Mouse (Mus musculus): ENCODE data around the gene Tagap. TPM values are rescaled to one million over a fixed set of nuclear protein-coding genes. Genes with fewer than 3 reads are reported as not detected.
A peak's percentile ranks its signal among the peaks of the same experiment; 100 is the strongest.

The Tagap gene
- polyA plus RNA-seq, 1 experiment from 2014 or later: 0.92 TPM

DNA sequence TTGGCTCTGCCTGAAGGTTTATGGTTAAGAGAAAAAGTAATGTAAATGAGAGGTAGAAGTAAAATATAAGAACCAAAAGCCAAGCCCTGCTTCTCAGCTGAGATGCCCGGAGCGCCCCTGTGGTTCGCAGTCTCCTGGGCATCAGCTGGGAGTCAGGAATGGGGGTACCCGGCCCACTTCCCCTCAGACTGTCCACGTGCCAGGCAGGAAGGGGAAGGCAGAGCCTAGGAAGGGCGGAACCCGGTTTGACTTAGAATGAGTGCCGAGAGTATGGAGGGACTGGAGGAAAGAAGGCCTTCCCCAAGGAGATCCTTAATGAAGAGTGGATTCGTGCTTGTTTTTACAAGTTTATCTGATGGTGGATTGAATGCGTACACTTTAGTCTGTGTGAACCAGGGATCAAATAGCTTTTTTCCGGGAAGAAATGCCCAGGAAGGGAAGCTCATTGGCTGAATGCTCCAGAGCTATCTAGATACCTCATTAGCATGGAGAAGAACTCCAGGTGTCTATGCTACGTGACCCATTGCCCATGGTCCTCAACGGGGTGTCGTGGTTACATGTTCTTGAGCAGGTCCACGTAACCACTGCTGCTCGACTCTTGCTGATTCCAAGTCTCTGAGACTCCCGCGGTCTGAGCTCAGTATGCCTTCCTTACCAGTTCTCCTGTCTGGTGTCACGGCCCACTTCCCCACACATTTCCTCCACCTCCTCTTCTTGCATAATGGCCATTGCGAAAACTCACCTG, 38.6 kb upstream of the Tagap start:
- DNase-seq: no peak
- no peak overlapping the region for H3K27ac ChIP-seq (ENCODE audit: low read depth)
- no peak overlapping the region for H3K9ac ChIP-seq
- H3K4me2 ChIP-seq: no peak overlapping the region
- WGBS: 84% methylated on average over 20 of the region's 20 CpGs
- no peaks in the 10 kb centered on the region for H3K4me1 ChIP-seq (ENCODE audit: insufficient read depth)
- H3K4me3 ChIP-seq (ENCODE audit: low read depth, low read length): no peak overlapping the region
- H3K36me3 ChIP-seq (ENCODE audit: insufficient read depth): no peaks in the 10 kb centered on the region
- no peaks in the 10 kb centered on the region for H3K27me3 ChIP-seq (ENCODE audit: insufficient read depth, low read length)
- TF ChIP-seq CTCF (IDR thresholded peaks at IDR 0.05; ENCODE audit: low read depth): no peak
- H3K9me3 ChIP-seq (ENCODE audit: low read depth, low read length): no peaks in the 10 kb centered on the region
- no peak for ATAC-seq (ENCODE audit: insufficient read depth)

DNA sequence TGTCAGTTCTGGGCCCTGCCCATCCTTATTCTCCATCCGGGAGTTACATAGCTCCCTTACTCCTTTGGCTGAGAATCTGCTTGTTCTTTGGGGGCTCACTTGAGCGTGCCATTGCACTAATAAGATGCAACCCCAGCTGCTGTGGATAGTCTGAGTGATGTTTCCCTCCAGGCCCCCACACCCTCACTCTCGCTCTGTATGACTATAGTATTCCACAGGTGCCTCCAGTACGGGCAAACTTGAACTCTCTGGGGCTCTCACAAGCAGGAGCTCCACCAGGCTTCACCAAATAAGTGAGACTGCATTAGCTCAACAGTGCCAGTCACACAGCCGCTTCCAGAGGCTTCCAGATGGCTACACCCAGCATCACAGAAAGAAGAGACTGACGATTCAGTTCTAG, 37.5 kb upstream of the Tagap start:
- Histone ChIP-seq H3K9ac (no peak overlapping the region), H3K27ac (ENCODE audit: low read depth) (no peak overlapping the region), H3K9me3 (ENCODE audit: low read depth, low read length) (no peaks in the 10 kb centered on the region), H3K27me3 (ENCODE audit: insufficient read depth, low read length) (no peaks in the 10 kb centered on the region), H3K4me1 (ENCODE audit: insufficient read depth) (no peaks in the 10 kb centered on the region), H3K4me3 (ENCODE audit: low read depth, low read length) (no peak overlapping the region), H3K4me2 (no peak overlapping the region), H3K36me3 (ENCODE audit: insufficient read depth) (no peaks in the 10 kb centered on the region)
- DNase-seq (no peak), ATAC-seq (ENCODE audit: insufficient read depth) (no peak)
- WGBS: 81% methylated on average over 6 of the region's 6 CpGs
- no peak for TF ChIP-seq CTCF (IDR thresholded peaks at IDR 0.05; ENCODE audit: low read depth)

DNA sequence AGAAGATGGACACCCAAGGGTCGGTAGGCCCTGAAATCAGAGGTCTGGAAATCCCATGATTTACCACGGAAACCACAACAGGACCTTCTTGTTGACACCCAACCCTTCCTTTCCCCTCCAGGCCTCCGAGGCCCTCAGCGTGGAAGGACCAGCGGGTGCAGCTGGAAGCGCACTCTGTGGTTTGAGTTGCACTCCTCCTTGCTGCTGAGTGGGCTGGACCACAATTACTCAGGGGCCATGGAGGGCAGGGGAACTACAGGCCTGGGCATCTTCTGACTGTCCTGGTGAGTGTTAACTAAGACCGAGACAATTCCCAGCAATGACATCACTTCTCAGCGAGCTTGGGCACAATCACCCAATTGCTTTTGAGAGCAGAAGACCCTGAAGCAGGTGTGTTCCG, 36.8 kb upstream of the Tagap start:
- ATAC-seq (ENCODE audit: insufficient read depth): no peak
- Histone ChIP-seq H3K4me2 (no peak overlapping the region), H3K27ac (ENCODE audit: low read depth) (no peak overlapping the region), H3K4me1 (ENCODE audit: insufficient read depth) (no peaks in the 10 kb centered on the region), H3K27me3 (ENCODE audit: insufficient read depth, low read length) (no peaks in the 10 kb centered on the region), H3K4me3 (ENCODE audit: low read depth, low read length) (no peak overlapping the region), H3K36me3 (ENCODE audit: insufficient read depth) (no peaks in the 10 kb centered on the region), H3K9ac (no peak overlapping the region), H3K9me3 (ENCODE audit: low read depth, low read length) (no peaks in the 10 kb centered on the region)
- no peak for TF ChIP-seq CTCF (IDR thresholded peaks at IDR 0.05; ENCODE audit: low read depth)
- DNase-seq: no peak
- WGBS: 80% methylated on average over 9 of the region's 9 CpGs

DNA sequence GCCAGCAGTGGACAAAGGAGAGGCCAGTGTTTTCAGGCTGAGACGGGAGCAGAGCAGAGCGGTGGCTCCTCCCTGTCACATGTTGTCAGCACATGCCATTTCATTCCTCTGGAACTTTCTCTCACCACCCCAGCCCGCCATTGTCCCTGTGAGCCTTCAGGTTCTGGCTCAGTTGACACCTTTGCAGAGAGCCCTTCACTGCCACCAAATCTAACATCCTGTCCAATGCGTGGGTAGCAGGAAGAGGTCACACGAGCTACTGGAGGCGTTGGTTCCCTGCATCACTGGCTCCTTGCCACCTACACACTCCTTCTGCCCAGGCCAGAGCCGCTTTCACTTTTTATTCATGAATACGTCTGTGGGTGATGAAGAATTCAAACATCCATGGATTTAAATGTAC, 33.1 kb upstream of the Tagap start:
- Histone ChIP-seq H3K4me2 (no peak overlapping the region), H3K27me3 (ENCODE audit: insufficient read depth, low read length) (no peaks in the 10 kb centered on the region), H3K9me3 (ENCODE audit: low read depth, low read length) (no peaks in the 10 kb centered on the region), H3K27ac (ENCODE audit: low read depth) (no peak overlapping the region), H3K36me3 (ENCODE audit: insufficient read depth) (no peaks in the 10 kb centered on the region), H3K4me3 (ENCODE audit: low read depth, low read length) (no peak overlapping the region), H3K9ac (no peak overlapping the region), H3K4me1 (ENCODE audit: insufficient read depth) (no peaks in the 10 kb centered on the region)
- 36% methylated on average over 8 of the region's 8 CpGs for WGBS
- no peak for ATAC-seq (ENCODE audit: insufficient read depth)
- no peak for TF ChIP-seq CTCF (IDR thresholded peaks at IDR 0.05; ENCODE audit: low read depth)
- DNase-seq: peak; percentile 21

DNA sequence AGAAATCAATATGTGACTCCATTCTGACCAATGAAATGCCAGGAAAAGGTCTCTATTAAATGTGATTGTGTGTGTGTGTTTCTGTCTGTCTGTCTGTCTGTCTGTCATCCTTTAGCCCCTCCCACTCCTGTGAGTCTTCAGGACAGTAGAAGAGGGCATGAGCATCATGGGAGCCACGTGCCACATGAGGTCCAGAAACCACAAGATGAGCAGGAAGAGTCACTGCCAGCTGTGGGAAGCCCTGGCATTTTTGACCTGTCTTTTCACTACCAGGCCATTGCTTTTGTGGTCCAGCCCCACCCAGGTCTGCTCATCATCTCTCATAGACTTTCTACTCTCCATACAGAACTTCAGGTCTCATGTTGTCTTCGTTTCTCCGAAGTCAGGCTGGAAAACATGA, 31.7 kb upstream of the Tagap start:
- DNase-seq (no peak), ATAC-seq (ENCODE audit: insufficient read depth) (no peak)
- H3K27ac ChIP-seq (ENCODE audit: low read depth): no peak overlapping the region
- no peak overlapping the region for H3K4me2 ChIP-seq
- H3K4me3 ChIP-seq (ENCODE audit: low read depth, low read length): no peak overlapping the region
- WGBS: 89% methylated on average over 3 of the region's 3 CpGs
- TF ChIP-seq CTCF (IDR thresholded peaks at IDR 0.05; ENCODE audit: low read depth): no peak
- no peaks in the 10 kb centered on the region for H3K27me3 ChIP-seq (ENCODE audit: insufficient read depth, low read length)
- H3K9me3 ChIP-seq (ENCODE audit: low read depth, low read length): no peaks in the 10 kb centered on the region
- no peak overlapping the region for H3K9ac ChIP-seq
- H3K36me3 ChIP-seq (ENCODE audit: insufficient read depth): no peaks in the 10 kb centered on the region
- H3K4me1 ChIP-seq (ENCODE audit: insufficient read depth): no peaks in the 10 kb centered on the region

DNA sequence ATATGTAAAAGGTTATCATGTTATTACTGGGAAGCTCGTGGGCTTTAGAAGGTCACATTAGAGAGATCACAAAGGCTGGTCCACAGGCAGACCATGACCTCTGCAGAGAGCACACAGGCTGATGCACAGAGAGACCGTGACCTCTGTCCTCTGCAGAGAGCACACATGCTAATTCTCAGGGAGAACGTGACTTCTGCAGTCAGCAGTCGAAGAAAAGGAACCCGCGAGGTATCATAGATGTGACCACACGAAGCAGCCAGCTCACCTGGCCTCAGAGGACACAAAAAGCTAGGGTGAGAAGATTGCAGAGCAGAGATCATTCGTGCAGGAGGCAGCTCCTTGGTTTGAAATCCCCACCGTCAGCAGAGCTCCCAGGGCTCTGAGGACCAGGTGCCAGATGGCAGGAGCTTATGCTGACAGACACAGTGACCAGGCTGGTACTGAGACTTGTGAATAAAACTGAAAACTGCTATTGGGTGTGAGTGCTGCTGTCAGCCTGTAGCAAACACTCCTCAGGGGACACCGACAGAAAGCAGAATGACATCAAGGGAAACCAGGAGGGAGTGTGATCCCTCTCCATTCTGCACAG, 29.7 kb upstream of the Tagap start:
- Histone ChIP-seq H3K4me1 (ENCODE audit: insufficient read depth) (no peaks in the 10 kb centered on the region), H3K9ac (no peak overlapping the region), H3K36me3 (ENCODE audit: insufficient read depth) (no peaks in the 10 kb centered on the region), H3K4me2 (no peak overlapping the region), H3K4me3 (ENCODE audit: low read depth, low read length) (no peak overlapping the region), H3K9me3 (ENCODE audit: low read depth, low read length) (no peaks in the 10 kb centered on the region), H3K27me3 (ENCODE audit: insufficient read depth, low read length) (no peaks in the 10 kb centered on the region), H3K27ac (ENCODE audit: low read depth) (no peak overlapping the region)
- TF ChIP-seq CTCF (IDR thresholded peaks at IDR 0.05; ENCODE audit: low read depth): no peak
- DNase-seq (no peak), ATAC-seq (ENCODE audit: insufficient read depth) (no peak)
- WGBS: 61% methylated on average over 10 of the region's 10 CpGs

DNA sequence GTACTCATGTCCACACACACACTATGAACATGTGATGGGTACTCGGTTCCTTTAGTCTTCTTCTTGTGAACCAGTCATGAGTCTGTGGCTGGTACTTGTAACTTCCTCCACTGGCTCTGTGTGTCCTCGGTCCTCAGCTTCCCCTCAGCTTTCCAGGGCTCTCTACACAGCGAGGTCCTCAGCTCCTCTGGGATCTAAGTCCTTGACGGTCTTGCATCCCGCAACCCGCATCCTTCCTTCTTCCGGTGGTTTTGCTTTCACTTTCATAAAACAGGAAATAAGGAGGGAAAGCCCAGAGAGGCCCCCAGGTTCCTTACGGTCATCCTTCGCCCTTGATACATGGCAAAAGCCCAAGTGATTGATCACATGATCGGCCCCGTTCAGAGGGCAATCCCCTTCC, 28.7 kb upstream of the Tagap start:
- no peak overlapping the region for H3K4me2 ChIP-seq
- no peaks in the 10 kb centered on the region for H3K27me3 ChIP-seq (ENCODE audit: insufficient read depth, low read length)
- no peak overlapping the region for H3K27ac ChIP-seq (ENCODE audit: low read depth)
- H3K4me3 ChIP-seq (ENCODE audit: low read depth, low read length): no peak overlapping the region
- no peaks in the 10 kb centered on the region for H3K9me3 ChIP-seq (ENCODE audit: low read depth, low read length)
- DNase-seq (no peak), ATAC-seq (ENCODE audit: insufficient read depth) (no peak)
- no peak overlapping the region for H3K9ac ChIP-seq
- no peak for TF ChIP-seq CTCF (IDR thresholded peaks at IDR 0.05; ENCODE audit: low read depth)
- H3K36me3 ChIP-seq (ENCODE audit: insufficient read depth): no peaks in the 10 kb centered on the region
- H3K4me1 ChIP-seq (ENCODE audit: insufficient read depth): no peaks in the 10 kb centered on the region
- WGBS: 69% methylated on average over 11 of the region's 11 CpGs

All from lung, embryonic 14.5 days (tissue).